Mouse (Mus musculus) left cerebral cortex, postnatal 14 days (tissue): ENCODE results near the gene Gm13084. TPM values are rescaled to one million over a fixed set of nuclear protein-coding genes. Genes with fewer than 3 reads are reported as not detected.
"Not testable (repeated sequence)": the region's sequence is repeated elsewhere in the genome, so short reads cannot be mapped to it uniquely, and the experiment has no call there.

Experiments used
- DNase-seq, 2 experiments: peaks; one replicate each; pipeline ENCODE4 v3.0.0; 2021 to 2022; ENCODE audit warnings: low spot score in 2 of 2, mixed read lengths in 1 of 2
- intact Hi-C: fragments of 180-260 bp; cut with DNase I; formaldehyde crosslinking; loops from one replicate; pipeline ENCODE4 v1.15.1; 2025
- long read RNA-seq, 2 experiments: library from polyadenylated mRNA; stranded (forward); transcript quantifications; one replicate each; pipeline ENCODE4 v2.0.0; 2021
- total RNA-seq, 2 experiments: library from RNA; stranded (reverse); gene quantifications; 2 replicates each; pipeline ENCODE4 v1.2.3; 2021

Gene Gm13084
- total RNA-seq = not detected
- long read RNA-seq, experiment 1 = 0 reads
- long read RNA-seq, experiment 2 = 0 reads

- intact Hi-C loops = no loop called here
- DNase-seq = no peak
Measured at GRCm38 (mm10) chr4:143815993-143816392, at the start of gene Gm13084. TSS of gene Gm13084 (minus strand) at chr4:143816093.

- intact Hi-C loops = loop anchor here (10.0 kb wide), 1 partner anchor 181 kb away; no protein-coding TSS in a partner anchor
- not testable (repeated sequence) for DNase-seq
Measured at GRCm38 (mm10) chr4:143846197-143846596, 30.3 kb upstream of the Gm13084 start, which contains the start of gene Gm13103. TSS of gene Gm13103 (plus strand) at chr4:143846497.

- intact Hi-C loops, DNase-seq: not testable (repeated sequence)
Measured at GRCm38 (mm10) chr4:143789052-143789451, 26.8 kb downstream of the Gm13084 start, which contains the start of gene Gm13023. TSS of gene Gm13023 (plus strand) at chr4:143789352.

Other genes starting within 250 kb of the Gm13084 start
- gene Gm13083, start 201.1 kb downstream of the Gm13084 start, total RNA-seq = not detected
- not detected for gene Gm13088, start 158.8 kb downstream of the Gm13084 start, total RNA-seq
- gene Gm13089, start 113.4 kb downstream of the Gm13084 start, total RNA-seq = not detected
- gene Gm13078, start 96.6 kb downstream of the Gm13084 start, total RNA-seq = not detected
- not detected for gene Gm13023, start 26.7 kb downstream of the Gm13084 start, total RNA-seq
- not detected for gene Gm13103, start 30.4 kb upstream of the Gm13084 start, total RNA-seq
- not detected for gene Pramef6, start 84.3 kb upstream of the Gm13084 start, total RNA-seq
- not detected for gene Pramef25, start 134.9 kb upstream of the Gm13084 start, total RNA-seq
- gene Gm13101, start 150.9 kb upstream of the Gm13084 start, total RNA-seq = not detected
- gene Pramef17, start 178.3 kb upstream of the Gm13084 start, total RNA-seq = not detected
- gene Pramel4, start 243.0 kb upstream of the Gm13084 start, total RNA-seq = not detected